Mouse (Mus musculus) liver, embryonic 12.5 days (tissue): ENCODE results near the gene Rgs6. TPM values are rescaled to one million over a fixed set of nuclear protein-coding genes. Genes with fewer than 3 reads are reported as not detected.

Experiments used
- ATAC-seq: fragments of 200-750 bp; cut with Nextera tagmentation; 2 replicates; pipeline ENCODE4 v1.8.0; 2017; ENCODE audit warnings: moderate number of reproducible peaks, mild to moderate bottlenecking, moderate library complexity
- H3K27ac ChIP-seq: fragments of 300-500 bp; sonication (generic); 2 replicates; pipeline ENCODE4 v1.5.1; 2016; ENCODE audit warnings: mild to moderate bottlenecking
- H3K27me3 ChIP-seq: fragments of 300-500 bp; sonication (generic); replicated peaks from 2 replicates; pipeline ENCODE4 v1.6.1; 2016; ENCODE audit warnings: mild to moderate bottlenecking, moderate library complexity
- H3K36me3 ChIP-seq: fragments of 300-500 bp; sonication (generic); 2 replicates; pipeline ENCODE4 v1.6.1; 2016; ENCODE audit warnings: mild to moderate bottlenecking, moderate library complexity
- H3K4me1 ChIP-seq: fragments of 300-500 bp; sonication (generic); 2 replicates; pipeline ENCODE4 v1.6.1; 2016
- H3K4me2 ChIP-seq: fragments of 300-500 bp; sonication (generic); 2 replicates; pipeline ENCODE4 v1.6.1; 2016; ENCODE audit warnings: mild to moderate bottlenecking, moderate library complexity
- H3K4me3 ChIP-seq: fragments of 300-500 bp; sonication (generic); 2 replicates; pipeline ENCODE4 v1.5.1; 2016; ENCODE audit warnings: mild to moderate bottlenecking, moderate library complexity
- H3K9ac ChIP-seq: fragments of 300-500 bp; sonication (generic); 2 replicates; pipeline ENCODE4 v1.6.1; 2016; ENCODE audit warnings: mild to moderate bottlenecking, moderate library complexity
- H3K9me3 ChIP-seq: fragments of 300-500 bp; sonication (generic); replicated peaks from 2 replicates; pipeline ENCODE4 v1.6.1; 2016; ENCODE audit warnings: mild to moderate bottlenecking, moderate library complexity
- WGBS: fragments of 180-500 bp; shearing (Covaris S2); methylation state at CpG from one replicate; pipeline ENCODE4 v1.1.7; 2016; ENCODE audit not compliant: insufficient replicate concordance; 5-methylcytosine and 5-hydroxymethylcytosine counted together
- polyA plus RNA-seq: library from polyadenylated mRNA; unstranded; fragments of >200 nt; fragmentation: Nextera tagmentation; extraction: Ambion mirVana; gene quantifications from 2 replicates; pipeline ENCODE4 v1.2.1, GENCODE M21; 2016

Rgs6 gene
- polyA plus RNA-seq, 1 experiment from 2014 or later = 0.15 TPM

GRCm38 (mm10) chr12:82946507-82946906 is 358.4 kb downstream of the Rgs6 start:
- H3K36me3 ChIP-seq = no peaks in the 10 kb centered on the region
- WGBS = 23% methylated on average over 5 of the region's 5 CpGs
- no peaks in the 10 kb centered on the region for H3K27me3 ChIP-seq
- no peak overlapping the region for H3K27ac ChIP-seq
- no peaks in the 10 kb centered on the region for H3K9me3 ChIP-seq
- no peak overlapping the region for H3K4me2 ChIP-seq
- no peak overlapping the region for H3K9ac ChIP-seq
- H3K4me1 ChIP-seq = no peaks in the 10 kb centered on the region
- ATAC-seq = no peak
- H3K4me3 ChIP-seq = no peak overlapping the region

GRCm38 (mm10) chr12:82961111-82961510 is 373.0 kb downstream of the Rgs6 start:
- H3K4me3 ChIP-seq = no peak overlapping the region
- ATAC-seq = no peak
- no peak overlapping the region for H3K27ac ChIP-seq
- no peak overlapping the region for H3K4me2 ChIP-seq
- no peaks in the 10 kb centered on the region for H3K9me3 ChIP-seq
- H3K27me3 ChIP-seq = no peaks in the 10 kb centered on the region
- WGBS = 58% methylated on average over 9 of the region's 9 CpGs
- no peaks in the 10 kb centered on the region for H3K36me3 ChIP-seq
- no peak overlapping the region for H3K9ac ChIP-seq
- H3K4me1 ChIP-seq = no peaks in the 10 kb centered on the region

- Histone ChIP-seq H3K9ac (no peak overlapping the region), H3K4me3 (no peak overlapping the region), H3K27ac (no peak overlapping the region), H3K9me3 (no peaks in the 10 kb centered on the region), H3K4me2 (no peak overlapping the region), H3K36me3 (no peaks in the 10 kb centered on the region), H3K27me3 (no peaks in the 10 kb centered on the region), H3K4me1 (no peaks in the 10 kb centered on the region)
- WGBS = 76% methylated on average over 4 of the region's 4 CpGs
- ATAC-seq = no peak
Observed at GRCm38 (mm10) chr12:82961852-82962251, 373.8 kb downstream of the Rgs6 start.

- Histone ChIP-seq H3K4me2 (no peak overlapping the region), H3K27ac (no peak overlapping the region), H3K36me3 (no peaks in the 10 kb centered on the region), H3K9me3 (no peaks in the 10 kb centered on the region), H3K9ac (no peak overlapping the region), H3K27me3 (no peaks in the 10 kb centered on the region), H3K4me1 (no peaks in the 10 kb centered on the region), H3K4me3 (no peak overlapping the region)
- 85% methylated on average over 4 of the region's 4 CpGs for WGBS
- no peak for ATAC-seq
Observed at GRCm38 (mm10) chr12:82970521-82971105, 382.5 kb downstream of the Rgs6 start.

GRCm38 (mm10) chr12:82971176-82971575 is 383.1 kb downstream of the Rgs6 start:
- H3K27ac ChIP-seq = no peak overlapping the region
- H3K4me3 ChIP-seq = no peak overlapping the region
- H3K4me1 ChIP-seq = no peaks in the 10 kb centered on the region
- H3K9me3 ChIP-seq = no peaks in the 10 kb centered on the region
- 52% methylated on average over 1 of the region's 1 CpGs for WGBS
- no peak overlapping the region for H3K4me2 ChIP-seq
- no peak for ATAC-seq
- no peaks in the 10 kb centered on the region for H3K27me3 ChIP-seq
- no peaks in the 10 kb centered on the region for H3K36me3 ChIP-seq
- H3K9ac ChIP-seq = no peak overlapping the region

- no peak overlapping the region for H3K4me2 ChIP-seq
- no peak overlapping the region for H3K9ac ChIP-seq
- no peak for ATAC-seq
- no peaks in the 10 kb centered on the region for H3K36me3 ChIP-seq
- H3K4me1 ChIP-seq = no peaks in the 10 kb centered on the region
- no peaks in the 10 kb centered on the region for H3K27me3 ChIP-seq
- no peaks in the 10 kb centered on the region for H3K9me3 ChIP-seq
- no peak overlapping the region for H3K4me3 ChIP-seq
- no peak overlapping the region for H3K27ac ChIP-seq
Observed at GRCm38 (mm10) chr12:82972661-82973060, 384.6 kb downstream of the Rgs6 start.

- Histone ChIP-seq H3K36me3 (no peaks in the 10 kb centered on the region), H3K4me3 (no peak overlapping the region), H3K4me2 (no peak overlapping the region), H3K9me3 (no peaks in the 10 kb centered on the region), H3K27me3 (no peaks in the 10 kb centered on the region), H3K27ac (no peak overlapping the region), H3K4me1 (no peaks in the 10 kb centered on the region), H3K9ac (no peak overlapping the region)
- 69% methylated on average over 3 of the region's 3 CpGs for WGBS
- ATAC-seq = no peak
Observed at GRCm38 (mm10) chr12:82973771-82974170, 385.7 kb downstream of the Rgs6 start.

- no peak overlapping the region for H3K4me2 ChIP-seq
- no peaks in the 10 kb centered on the region for H3K27me3 ChIP-seq
- no peaks in the 10 kb centered on the region for H3K9me3 ChIP-seq
- H3K27ac ChIP-seq = no peak overlapping the region
- no peaks in the 10 kb centered on the region for H3K4me1 ChIP-seq
- WGBS = 61% methylated on average over 3 of the region's 3 CpGs
- no peak for ATAC-seq
- no peaks in the 10 kb centered on the region for H3K36me3 ChIP-seq
- H3K9ac ChIP-seq = no peak overlapping the region
- H3K4me3 ChIP-seq = no peak overlapping the region
Observed at GRCm38 (mm10) chr12:82978275-82978674, 390.2 kb downstream of the Rgs6 start.

GRCm38 (mm10) chr12:82982716-82983115 is 394.6 kb downstream of the Rgs6 start:
- H3K4me3 ChIP-seq = no peak overlapping the region
- no peaks in the 10 kb centered on the region for H3K4me1 ChIP-seq
- no peak overlapping the region for H3K4me2 ChIP-seq
- no peak overlapping the region for H3K27ac ChIP-seq
- no peaks in the 10 kb centered on the region for H3K27me3 ChIP-seq
- 64% methylated on average over 4 of the region's 4 CpGs for WGBS
- no peak for ATAC-seq
- H3K9ac ChIP-seq = no peak overlapping the region
- no peaks in the 10 kb centered on the region for H3K9me3 ChIP-seq
- no peaks in the 10 kb centered on the region for H3K36me3 ChIP-seq

- Histone ChIP-seq H3K4me1 (no peaks in the 10 kb centered on the region), H3K9ac (no peak overlapping the region), H3K4me2 (no peak overlapping the region), H3K27me3 (no peaks in the 10 kb centered on the region), H3K9me3 (no peaks in the 10 kb centered on the region), H3K27ac (no peak overlapping the region), H3K36me3 (no peaks in the 10 kb centered on the region), H3K4me3 (no peak overlapping the region)
- ATAC-seq = no peak
- 75% methylated on average over 8 of the region's 8 CpGs for WGBS
Observed at GRCm38 (mm10) chr12:82985300-82985699, 397.2 kb downstream of the Rgs6 start.

GRCm38 (mm10) chr12:82987661-82988060 is 399.6 kb downstream of the Rgs6 start:
- 55% methylated on average over 1 of the region's 1 CpGs for WGBS
- Histone ChIP-seq H3K4me3 (no peak overlapping the region), H3K9me3 (no peaks in the 10 kb centered on the region), H3K4me2 (no peak overlapping the region), H3K27me3 (no peaks in the 10 kb centered on the region), H3K27ac (no peak overlapping the region), H3K4me1 (no peaks in the 10 kb centered on the region), H3K36me3 (no peaks in the 10 kb centered on the region), H3K9ac (no peak overlapping the region)
- no peak for ATAC-seq

- Histone ChIP-seq H3K27ac (no peak overlapping the region), H3K9ac (no peak overlapping the region), H3K4me3 (no peak overlapping the region), H3K27me3 (no peaks in the 10 kb centered on the region), H3K9me3 (no peaks in the 10 kb centered on the region), H3K4me2 (no peak overlapping the region), H3K36me3 (no peaks in the 10 kb centered on the region), H3K4me1 (no peaks in the 10 kb centered on the region)
- no peak for ATAC-seq
- WGBS = 35% methylated on average over 4 of the region's 4 CpGs
Observed at GRCm38 (mm10) chr12:82993905-82994304, 405.8 kb downstream of the Rgs6 start.

- H3K4me3 ChIP-seq = no peak overlapping the region
- no peak overlapping the region for H3K4me2 ChIP-seq
- H3K27ac ChIP-seq = no peak overlapping the region
- no peaks in the 10 kb centered on the region for H3K4me1 ChIP-seq
- no peak for ATAC-seq
- WGBS = 41% methylated on average over 4 of the region's 4 CpGs
- no peaks in the 10 kb centered on the region for H3K36me3 ChIP-seq
- H3K9ac ChIP-seq = no peak overlapping the region
- H3K27me3 ChIP-seq = no peaks in the 10 kb centered on the region
- no peaks in the 10 kb centered on the region for H3K9me3 ChIP-seq
Observed at GRCm38 (mm10) chr12:82996775-82997174, 408.7 kb downstream of the Rgs6 start.
